Mouse (Mus musculus): ENCODE measurements at regions not wholly inside any gene's neighbourhood (a gene's known extent, or its start where the extent isn't known, plus 50 kb on each side); places are given as distances from the start of the nearest gene placed in this dataset.

DNA sequence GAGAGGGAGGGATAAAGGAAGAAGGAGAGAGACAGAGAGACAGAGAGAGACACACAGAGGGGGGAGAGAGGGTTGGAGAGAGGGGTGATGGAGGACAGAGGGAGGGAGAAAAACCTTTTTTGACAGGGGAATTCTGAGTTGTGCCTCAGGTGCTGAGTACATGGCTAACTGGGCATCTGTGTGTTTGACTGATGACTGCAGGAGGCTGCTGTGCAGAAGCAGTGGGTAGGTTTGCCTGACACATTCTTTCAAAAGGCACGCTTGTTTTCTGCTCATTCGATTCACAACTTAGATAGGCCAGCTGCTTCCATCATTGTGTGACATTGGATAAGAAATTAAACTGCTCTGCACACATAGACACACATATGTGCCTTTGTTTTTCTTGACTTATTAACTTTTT lies 150.7 kb upstream of the Rgmb start:
- no peak for DNase-seq (ENCODE audit: low read depth, low spot score)

DNA sequence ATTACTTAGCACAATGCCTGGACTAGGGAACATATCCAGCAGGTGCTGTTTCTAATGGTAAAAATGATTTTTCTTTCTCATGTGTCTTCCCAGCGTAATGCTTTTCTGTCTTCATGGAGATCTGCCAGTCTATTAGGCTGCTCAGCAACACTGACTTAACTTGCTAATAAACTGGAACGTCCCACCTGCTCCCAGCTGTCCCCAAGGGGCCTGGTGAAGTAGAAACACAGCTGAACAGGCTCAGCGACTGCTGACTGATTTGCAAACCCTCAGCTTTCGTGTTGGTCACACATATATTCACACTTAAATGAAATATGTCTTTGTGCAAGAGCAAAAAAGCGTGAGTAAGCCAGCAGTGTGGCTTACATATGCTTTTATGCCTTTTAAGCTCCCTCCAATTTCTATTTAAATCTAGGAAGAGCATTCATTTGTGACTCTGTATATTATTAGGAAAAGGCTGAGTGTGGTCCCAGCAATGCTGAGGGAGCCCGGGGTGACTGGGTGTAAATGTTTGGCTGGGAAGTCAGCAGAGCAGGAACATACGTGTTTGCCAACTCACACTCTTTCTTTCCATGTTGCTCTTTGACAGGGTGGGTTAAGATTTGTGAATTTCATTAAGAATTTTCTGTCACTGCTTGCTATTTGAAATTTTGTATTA lies 146.7 kb upstream of the Rgmb start:
- peak; percentile 47 for DNase-seq (ENCODE audit: low read depth, low spot score)

DNA sequence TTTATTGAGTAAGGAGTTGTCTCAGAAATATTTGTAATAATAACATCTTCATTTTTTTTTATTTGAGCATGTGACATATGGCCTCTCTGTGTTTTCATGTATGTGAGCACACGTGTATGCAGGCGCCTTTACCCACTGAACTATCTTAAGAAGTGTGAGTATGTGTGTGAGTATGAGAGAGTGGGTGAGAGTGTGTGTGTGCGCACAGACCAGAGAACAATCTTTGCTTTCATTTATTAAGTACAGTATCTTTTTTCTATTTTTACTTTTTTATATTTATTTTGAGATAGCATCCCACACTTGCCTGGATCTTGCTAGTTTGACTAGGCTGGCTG lies 140.5 kb upstream of the Rgmb start:
- no peak for DNase-seq (ENCODE audit: low read depth, low spot score)

DNA sequence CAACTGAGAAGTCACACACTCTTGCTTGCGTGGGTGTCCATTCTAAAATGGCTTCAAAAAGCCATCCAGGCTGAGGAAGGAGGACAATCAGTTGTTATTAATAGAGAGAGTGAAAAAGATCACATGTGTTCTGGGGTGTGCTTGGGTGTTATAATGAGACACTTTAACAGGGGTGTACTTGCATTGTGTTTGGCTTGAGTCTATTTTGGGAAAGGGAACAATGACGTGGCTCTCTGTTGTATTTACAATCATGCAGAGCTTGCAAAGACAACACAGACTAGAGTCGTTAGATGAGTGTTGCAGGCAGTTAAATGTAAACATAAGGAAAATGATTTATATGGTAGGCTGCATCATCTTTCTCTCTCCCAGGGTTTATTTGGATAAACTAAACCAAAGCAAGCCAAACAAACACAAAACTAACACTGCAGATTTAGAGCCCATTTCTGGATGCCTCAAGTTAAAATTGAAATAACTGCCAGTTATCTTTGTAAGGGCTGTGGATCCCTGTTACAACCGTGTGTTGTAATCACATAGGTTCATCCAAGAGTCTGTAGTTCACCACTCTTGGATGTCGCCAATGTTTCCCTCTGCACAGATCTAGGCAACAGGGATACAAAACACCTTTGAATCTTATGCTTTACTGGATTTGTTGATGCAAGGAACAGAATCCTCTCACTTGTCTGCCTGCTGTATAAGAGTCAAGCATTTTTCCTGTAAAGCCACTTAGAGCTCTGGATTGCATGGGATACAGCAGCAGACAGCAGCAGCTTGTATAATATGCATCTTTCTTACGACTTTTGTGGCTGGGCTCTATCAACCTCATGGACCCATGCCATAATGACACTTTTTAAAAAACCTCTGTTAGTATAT lies 139.9 kb upstream of the Rgmb start:
- no peak for DNase-seq (ENCODE audit: low read depth, low spot score)

DNA sequence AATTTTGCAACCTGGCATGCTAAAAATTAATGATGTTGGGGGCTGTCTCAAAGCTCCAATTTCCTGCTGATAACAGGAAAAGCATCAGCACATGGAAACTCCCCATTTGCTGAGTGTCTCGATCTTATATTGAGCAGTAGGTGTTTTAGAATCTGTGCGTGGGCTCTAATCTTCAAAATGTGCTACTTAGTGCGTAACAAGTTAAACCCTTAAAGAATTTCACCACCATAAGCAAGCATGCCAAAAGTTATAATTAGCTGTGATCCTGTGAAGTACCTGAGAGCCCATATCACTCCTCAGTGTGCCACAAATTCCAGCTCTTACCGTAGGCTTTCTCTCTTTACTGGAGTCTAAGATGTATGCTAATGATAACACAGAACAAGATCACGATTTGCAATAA lies 137.5 kb upstream of the Rgmb start:
- DNase-seq (ENCODE audit: low read depth, low spot score): no peak

DNA sequence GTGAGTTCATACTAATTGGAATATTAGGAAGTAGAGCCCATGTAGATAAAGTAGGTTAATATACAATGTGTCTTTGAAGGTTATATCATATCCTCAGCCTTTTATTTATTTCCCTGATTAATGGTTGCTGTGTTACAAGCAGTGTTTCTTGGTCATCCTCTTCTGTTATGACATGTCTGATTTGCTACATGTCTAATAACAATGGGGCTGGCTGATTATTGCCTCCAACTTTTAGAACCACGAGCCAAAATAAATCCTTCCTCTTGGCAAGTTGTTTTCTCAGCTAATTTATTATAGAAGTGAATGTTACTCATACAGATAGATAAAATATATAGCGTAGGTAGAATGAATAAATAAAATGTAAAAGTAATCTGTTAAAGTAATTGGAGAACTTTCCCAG lies 124.8 kb upstream of the Rgmb start:
- DNase-seq (ENCODE audit: low read depth, low spot score): no peak

DNA sequence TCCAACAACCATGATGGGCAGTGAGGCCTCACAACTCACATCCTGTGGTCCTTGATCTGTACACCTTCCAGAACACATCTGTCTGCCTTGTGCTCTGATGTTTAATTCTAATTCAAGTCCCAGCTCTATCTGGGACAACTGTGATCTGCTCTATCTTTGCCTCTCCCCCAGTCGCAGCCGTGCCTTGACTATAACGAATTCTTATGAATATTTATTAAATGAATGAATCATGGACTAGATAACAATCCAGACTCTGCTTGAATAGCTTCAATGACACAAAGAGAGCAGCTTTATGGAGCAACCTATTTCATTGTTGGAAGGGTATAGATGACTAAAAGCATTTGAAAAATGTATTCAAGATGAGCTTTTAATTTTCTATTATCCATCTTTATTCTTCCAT lies 120.8 kb upstream of the Rgmb start:
- DNase-seq (ENCODE audit: low read depth, low spot score): no peak

DNA sequence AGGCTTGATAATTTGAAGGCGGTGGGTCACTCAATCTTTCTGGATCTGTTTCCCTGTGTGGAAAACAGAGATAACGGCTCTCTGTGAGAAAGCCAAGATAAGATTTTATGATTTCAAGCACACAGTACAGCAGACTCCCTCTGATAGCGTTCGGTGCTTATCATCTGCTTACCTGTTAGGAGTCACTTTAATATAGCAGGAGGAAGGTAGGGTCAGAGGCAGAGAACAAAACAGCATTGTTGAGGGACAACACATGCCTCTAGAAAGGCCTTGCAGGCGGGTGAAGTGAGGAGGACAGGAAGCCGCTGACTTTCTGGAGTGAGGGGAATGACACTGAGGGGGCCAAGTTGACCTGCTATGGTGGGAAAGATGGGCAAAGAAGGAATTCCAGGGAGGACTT lies 118.9 kb upstream of the Rgmb start:
- no peak for DNase-seq (ENCODE audit: low read depth, low spot score)

DNA sequence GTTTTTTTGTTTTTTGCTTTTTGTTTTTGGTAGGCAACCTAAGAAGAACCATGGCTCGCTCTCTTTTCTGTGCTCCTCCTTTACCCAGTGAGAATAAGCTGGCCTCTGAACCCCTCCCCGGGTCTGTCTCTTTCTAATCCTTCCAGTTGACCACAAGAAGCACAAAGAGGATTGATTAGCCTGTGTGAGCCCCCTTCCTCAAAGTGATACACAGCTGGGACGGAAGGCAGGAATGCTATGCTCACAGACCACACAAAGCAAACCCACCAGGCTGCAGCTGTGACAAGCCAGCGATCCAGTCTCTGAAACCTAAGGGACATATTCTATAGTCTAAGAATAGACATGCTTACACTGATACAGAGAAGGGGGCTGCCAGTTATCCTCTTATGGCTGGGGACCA lies 111.5 kb upstream of the Rgmb start:
- no peak for DNase-seq (ENCODE audit: low read depth, low spot score)

DNA sequence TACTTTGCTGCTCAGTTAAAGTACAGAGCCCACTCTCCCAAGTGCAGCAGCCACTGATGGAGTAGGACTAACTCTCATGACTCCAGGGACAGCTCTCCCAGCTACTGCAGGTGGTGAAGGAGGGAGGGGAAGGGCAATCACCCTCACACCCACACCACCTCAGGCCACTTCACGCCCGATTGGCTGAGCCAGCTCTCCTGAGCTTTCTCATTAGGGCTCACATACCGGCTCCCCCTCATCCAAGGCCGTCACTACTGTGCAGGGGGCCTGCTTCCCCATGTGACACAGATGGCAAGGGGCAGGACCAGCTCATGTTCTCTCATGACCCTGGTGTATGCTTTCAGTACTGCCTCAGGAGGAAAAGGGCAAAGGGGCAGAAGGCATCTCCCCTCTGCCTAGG lies 87.8 kb upstream of the Rgmb start:
- DNase-seq (ENCODE audit: low read depth, low spot score): no peak

DNA sequence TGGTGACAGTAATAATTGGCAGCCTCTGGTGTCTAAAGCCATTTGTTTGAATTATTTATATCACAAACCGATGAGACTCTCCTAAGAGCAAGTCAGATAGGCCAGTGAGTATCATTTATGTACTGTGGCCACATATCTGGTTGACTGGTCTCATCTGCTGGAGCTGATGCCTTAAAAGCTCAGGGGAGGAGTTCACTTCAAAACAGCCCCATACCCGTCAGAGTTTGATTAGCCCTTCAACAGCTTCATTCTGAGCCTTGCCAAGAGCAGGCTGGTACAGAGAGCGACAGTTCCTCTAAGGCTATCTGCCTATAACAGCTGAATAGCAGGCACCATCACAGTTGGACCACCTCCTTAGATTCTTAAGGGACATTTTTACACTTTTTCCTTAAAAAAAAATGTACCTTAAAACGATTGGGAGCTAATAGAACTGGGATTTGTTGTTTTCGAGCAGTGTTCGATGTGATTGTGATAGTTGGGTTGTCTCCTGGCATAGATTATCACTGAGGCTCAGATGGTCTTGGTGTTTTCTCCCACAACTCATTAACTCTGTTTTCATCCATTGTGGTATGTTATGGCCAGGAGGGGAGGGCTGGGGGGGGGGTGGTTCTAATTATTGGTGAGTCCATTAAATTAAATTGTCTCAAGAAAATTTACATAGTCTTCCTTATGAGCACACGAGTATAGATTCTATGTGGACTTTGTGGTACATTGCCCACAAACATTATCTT lies 68.0 kb upstream of the Rgmb start:
- no peak for DNase-seq (ENCODE audit: low read depth, low spot score)

DNA sequence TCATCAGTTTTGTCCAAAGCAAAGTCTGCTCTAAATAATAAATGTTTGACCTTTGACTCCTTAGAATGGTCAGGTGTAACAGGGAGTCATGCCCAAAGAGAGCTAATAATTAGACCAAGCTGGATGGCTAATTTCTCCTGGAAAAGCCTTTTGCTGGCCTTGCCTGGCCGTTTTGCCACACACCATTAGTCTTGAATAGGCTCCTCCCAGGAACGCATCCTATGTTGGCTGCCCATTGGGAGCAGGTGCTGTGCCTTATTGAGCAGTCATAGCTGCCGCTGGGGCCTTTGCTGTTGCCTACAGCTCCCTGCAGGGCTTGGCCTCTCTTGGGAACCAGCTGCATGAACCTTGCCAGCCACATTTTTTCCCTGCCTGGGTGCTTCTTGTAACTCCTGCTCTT lies 65.1 kb upstream of the Rgmb start:
- no peak for DNase-seq (ENCODE audit: low read depth, low spot score)

DNA sequence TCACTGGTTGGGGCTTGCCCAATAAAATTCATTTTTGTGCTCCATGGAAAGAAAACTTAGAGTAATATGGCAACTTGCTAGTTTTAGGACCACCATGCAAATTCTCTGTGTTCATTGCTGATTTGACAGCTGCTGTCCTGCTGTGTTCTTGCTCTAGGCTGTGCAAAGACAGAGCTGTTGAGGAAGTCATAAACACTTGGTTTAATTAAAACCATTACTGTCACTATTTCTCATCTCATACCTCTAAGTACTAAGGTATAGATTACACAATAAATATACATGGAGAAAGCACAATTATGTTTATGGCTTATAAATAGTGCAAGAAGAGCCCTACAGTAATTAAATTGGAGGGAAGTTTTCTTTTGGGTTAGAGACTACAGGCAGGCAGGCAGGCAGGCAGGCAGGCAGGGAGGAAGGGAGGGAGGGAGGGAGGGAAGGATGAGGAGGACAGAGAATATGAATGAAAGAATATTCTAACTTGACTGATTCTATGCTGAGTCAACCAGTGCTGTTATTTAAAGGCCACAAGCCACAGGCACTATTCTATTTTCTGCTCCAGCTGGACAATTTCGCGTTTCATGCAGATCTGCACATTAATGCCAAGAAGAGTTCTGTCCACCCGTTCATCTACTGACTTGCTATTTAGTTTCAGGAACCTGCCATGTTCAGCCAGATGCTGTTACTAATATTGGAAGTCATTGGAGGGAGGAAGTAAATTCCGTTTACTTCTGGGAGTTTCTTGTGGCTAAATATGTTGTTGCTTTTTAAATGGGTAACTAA lies 61.2 kb upstream of the Rgmb start:
- peak; percentile 15 for DNase-seq (ENCODE audit: low read depth, low spot score)

DNA sequence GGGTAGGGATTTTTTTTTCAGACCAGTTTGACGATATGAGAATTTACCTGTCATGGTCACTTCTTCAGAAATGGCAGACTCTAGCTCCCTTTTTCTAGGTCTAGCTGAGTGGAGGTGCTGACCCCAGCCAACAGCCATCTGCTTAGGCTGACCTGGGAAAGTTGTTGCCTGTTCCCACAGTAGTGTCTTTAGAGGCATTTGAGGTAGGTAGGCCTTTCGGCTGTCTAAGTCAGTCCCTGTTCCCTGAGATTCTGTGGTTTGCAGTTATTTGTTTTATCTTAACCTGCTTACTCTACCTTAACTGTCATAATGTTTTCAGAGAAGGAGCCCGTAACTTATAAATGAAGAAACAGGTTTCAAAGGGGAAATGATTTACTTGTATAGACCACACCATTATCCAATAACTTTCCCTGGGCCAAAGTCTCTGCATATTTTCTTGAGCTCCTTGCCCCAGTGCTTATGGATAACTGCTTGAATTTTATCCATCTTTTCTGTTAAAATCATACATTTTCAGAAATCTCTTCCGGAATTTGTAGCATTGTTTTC lies 59.8 kb upstream of the Rgmb start:
- DNase-seq (ENCODE audit: low read depth, low spot score): no peak

DNA sequence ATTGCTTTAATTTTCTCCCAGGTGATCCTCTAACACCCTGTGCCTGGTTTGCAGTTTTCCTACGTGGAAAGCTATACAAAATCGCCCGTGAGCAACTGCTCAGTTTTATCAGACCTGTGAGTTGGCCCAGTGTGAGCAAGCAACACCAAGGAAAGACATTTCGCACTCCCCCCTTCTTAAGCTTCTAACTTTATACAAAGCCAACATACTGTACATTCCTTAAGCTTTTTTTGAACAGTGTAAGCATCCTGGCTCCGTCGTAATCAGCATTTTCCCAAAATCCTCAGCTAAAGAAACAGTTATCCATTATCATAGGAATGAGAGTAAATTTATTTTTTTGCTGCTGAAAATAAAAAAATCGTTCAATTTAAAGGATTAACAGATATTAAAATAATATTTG lies 52.0 kb upstream of the Rgmb start:
- no peak for DNase-seq (ENCODE audit: low read depth, low spot score)

DNA sequence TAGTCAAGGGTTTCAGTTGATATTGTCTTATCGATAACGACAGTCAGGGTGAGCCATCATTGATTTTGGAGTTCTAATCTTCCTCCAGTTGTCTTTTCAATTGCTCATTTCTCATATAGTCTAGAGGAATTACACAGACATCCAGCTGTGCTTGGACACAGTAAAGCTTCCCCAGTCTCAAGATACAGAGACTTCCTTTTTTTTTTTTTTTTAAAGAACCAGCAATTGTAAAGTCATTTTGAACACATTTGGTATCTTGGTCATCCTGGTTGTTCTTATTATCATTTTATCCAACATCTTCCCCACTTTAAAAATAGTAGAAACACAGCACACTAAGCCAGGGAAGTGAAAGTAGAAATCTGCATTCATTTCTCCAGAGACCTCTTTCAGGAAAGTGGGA lies 51.4 kb upstream of the Rgmb start:
- DNase-seq (ENCODE audit: low read depth, low spot score): no peak
